Mouse (Mus musculus) hindbrain, embryonic 16.5 days (tissue): ENCODE data around the gene Fkbp5. TPM values are rescaled to one million over a fixed set of nuclear protein-coding genes. Genes with fewer than 3 reads are reported as not detected.
"Not testable (repeated sequence)": the region's sequence is repeated elsewhere in the genome, so short reads cannot be mapped to it uniquely, and the experiment has no call there.

Source experiments
- ATAC-seq: fragments of 200-750 bp; cut with Nextera tagmentation; 2 replicates; pipeline ENCODE4 v1.8.0; 2017; ENCODE audit warnings: moderate TSS enrichment, moderate library complexity
- H3K27ac ChIP-seq: fragments of 300-500 bp; sonication (generic); 2 replicates; pipeline ENCODE4 v1.5.1; 2014; ENCODE audit warnings: low read depth, mild to moderate bottlenecking, control low read depth, low read length, moderate library complexity
- H3K27me3 ChIP-seq: fragments of 300-500 bp; sonication (generic); replicated peaks from 2 replicates; pipeline ENCODE4 v1.6.1; 2014; ENCODE audit warnings: low read length; ENCODE audit not compliant: control insufficient read depth, insufficient read depth
- H3K36me3 ChIP-seq: fragments of 300-500 bp; sonication (generic); 2 replicates; pipeline ENCODE4 v1.6.1; 2014; ENCODE audit warnings: mild to moderate bottlenecking, low read length, moderate library complexity, mixed read lengths; ENCODE audit not compliant: control insufficient read depth, insufficient read depth
- H3K4me1 ChIP-seq: fragments of 300-500 bp; sonication (generic); 2 replicates; pipeline ENCODE4 v1.6.1; 2014; ENCODE audit warnings: low read depth, low read length; ENCODE audit not compliant: control insufficient read depth, insufficient read depth
- H3K4me2 ChIP-seq: fragments of 300-500 bp; sonication (generic); 2 replicates; pipeline ENCODE4 v1.6.1; 2014; ENCODE audit warnings: mild to moderate bottlenecking, low read length, control low read depth, moderate library complexity
- H3K4me3 ChIP-seq: fragments of 300-500 bp; sonication (generic); 2 replicates; pipeline ENCODE4 v1.5.1; 2014; ENCODE audit warnings: mild to moderate bottlenecking, low read length, control low read depth, moderate library complexity
- H3K9ac ChIP-seq: fragments of 300-500 bp; sonication (generic); 2 replicates; pipeline ENCODE4 v1.6.1; 2014; ENCODE audit warnings: low read depth, mild to moderate bottlenecking, control low read depth, low read length, moderate library complexity
- H3K9me3 ChIP-seq: fragments of 300-500 bp; sonication (generic); 2 replicates; pipeline ENCODE4 v1.6.1; 2014; ENCODE audit warnings: mild to moderate bottlenecking, low read length, moderate library complexity; ENCODE audit not compliant: control insufficient read depth
- WGBS: fragments of 180-500 bp; shearing (Covaris S2); extraction: QIAGEN DNeasy Blood & Tissue Kit; methylation state at CpG from one replicate; pipeline ENCODE4 v1.1.7; 2014; 5-methylcytosine and 5-hydroxymethylcytosine counted together
- polyA plus RNA-seq: library from polyadenylated mRNA; unstranded; fragments of >200 nt; fragmentation: Nextera tagmentation; extraction: Ambion mirVana; gene quantifications from 2 replicates; pipeline ENCODE4 v1.2.1, GENCODE M21; 2015

Gene Fkbp5
- polyA plus RNA-seq, 1 experiment from 2014 or later, result 26.7 TPM

- Histone ChIP-seq H3K27me3 (no peaks in the 10 kb centered on the region), H3K9ac (no peak overlapping the region), H3K4me2 (no peak overlapping the region), H3K4me3 (no peak overlapping the region), H3K9me3 (no peaks in the 10 kb centered on the region), H3K4me1 (no peaks in the 10 kb centered on the region), H3K27ac (no peak overlapping the region), H3K36me3 (no peaks in the 10 kb centered on the region; the same call in 1 of the 2 replicates)
- ATAC-seq, result no peak
- WGBS, result 76% methylated on average over 15 of the region's 15 CpGs
These were observed 88.7 kb downstream of the Fkbp5 start for GRCm38 (mm10) chr17:28428474-28429258.

GRCm38 (mm10) chr17:28427666-28428065 is 89.7 kb downstream of the Fkbp5 start:
- H3K9me3 ChIP-seq, result no peaks in the 10 kb centered on the region
- ATAC-seq, result no peak
- no peaks in the 10 kb centered on the region for H3K4me1 ChIP-seq
- WGBS, result 91% methylated on average over 6 of the region's 6 CpGs
- H3K9ac ChIP-seq, result no peak overlapping the region
- no peaks in the 10 kb centered on the region; the same call in 1 of the 2 replicates for H3K36me3 ChIP-seq
- no peaks in the 10 kb centered on the region for H3K27me3 ChIP-seq
- no peak overlapping the region for H3K4me3 ChIP-seq
- no peak overlapping the region for H3K27ac ChIP-seq
- H3K4me2 ChIP-seq, result no peak overlapping the region

- Histone ChIP-seq H3K27ac (no peak overlapping the region), H3K4me3 (no peak overlapping the region), H3K36me3 (no peaks in the 10 kb centered on the region; the same call in 1 of the 2 replicates), H3K4me2 (no peak overlapping the region), H3K4me1 (no peaks in the 10 kb centered on the region; the same call in 1 of the 2 replicates), H3K9ac (no peak overlapping the region), H3K9me3 (no peaks in the 10 kb centered on the region), H3K27me3 (no peaks in the 10 kb centered on the region)
- WGBS, result 70% methylated on average over 6 of the region's 6 CpGs
- ATAC-seq, result no peak
These were observed 93.0 kb downstream of the Fkbp5 start for GRCm38 (mm10) chr17:28424373-28424772.

GRCm38 (mm10) chr17:28421071-28421470 is 96.3 kb downstream of the Fkbp5 start:
- 89% methylated on average over 5 of the region's 5 CpGs for WGBS
- ATAC-seq, result no peak
- Histone ChIP-seq H3K9ac (no peak overlapping the region), H3K4me1 (no peaks in the 10 kb centered on the region; the same call in 1 of the 2 replicates), H3K27ac (no peak overlapping the region), H3K36me3 (no peaks in the 10 kb centered on the region), H3K4me3 (no peak overlapping the region), H3K4me2 (no peak overlapping the region), H3K27me3 (no peaks in the 10 kb centered on the region), H3K9me3 (no peaks in the 10 kb centered on the region)

- no peaks in the 10 kb centered on the region for H3K27me3 ChIP-seq
- no peaks in the 10 kb centered on the region; the same call in 1 of the 2 replicates for H3K36me3 ChIP-seq
- no peak overlapping the region for H3K9ac ChIP-seq
- no peak overlapping the region for H3K4me2 ChIP-seq
- ATAC-seq, result no peak
- H3K4me3 ChIP-seq, result no peak overlapping the region
- no peak overlapping the region for H3K27ac ChIP-seq
- 71% methylated on average over 12 of the region's 12 CpGs for WGBS
- no peaks in the 10 kb centered on the region; the same call in 1 of the 2 replicates for H3K4me1 ChIP-seq
- H3K9me3 ChIP-seq, result no peaks in the 10 kb centered on the region
These were observed 96.9 kb downstream of the Fkbp5 start for GRCm38 (mm10) chr17:28420229-28421051.

GRCm38 (mm10) chr17:28419636-28420035 is 97.7 kb downstream of the Fkbp5 start:
- Histone ChIP-seq H3K4me1 (no peaks in the 10 kb centered on the region; the same call in 1 of the 2 replicates), H3K4me3 (no peak overlapping the region), H3K27me3 (no peaks in the 10 kb centered on the region), H3K9ac (no peak overlapping the region), H3K9me3 (no peaks in the 10 kb centered on the region), H3K4me2 (no peak overlapping the region), H3K27ac (no peak overlapping the region), H3K36me3 (no peaks in the 10 kb centered on the region; the same call in 1 of the 2 replicates)
- WGBS, result 80% methylated on average over 6 of the region's 6 CpGs
- ATAC-seq, result no peak

GRCm38 (mm10) chr17:28418954-28419353 is 98.4 kb downstream of the Fkbp5 start:
- WGBS, result 90% methylated on average over 1 of the region's 1 CpGs
- H3K9me3 ChIP-seq, result no peaks in the 10 kb centered on the region
- H3K27ac ChIP-seq, result no peak overlapping the region

GRCm38 (mm10) chr17:28418481-28418880 is 98.8 kb downstream of the Fkbp5 start:
- not testable (repeated sequence) for H3K4me3 ChIP-seq, H3K4me2 ChIP-seq, H3K27me3 ChIP-seq, H3K36me3 ChIP-seq, H3K9me3 ChIP-seq, H3K4me1 ChIP-seq, H3K27ac ChIP-seq, H3K9ac ChIP-seq, ATAC-seq

More at GRCm38 (mm10) chr17:28418954-28419353, 98.4 kb downstream of the Fkbp5 start:
- H3K4me1 ChIP-seq, result no peaks in the 10 kb centered on the region; the same call in 1 of the 2 replicates
- no peak overlapping the region for H3K4me2 ChIP-seq
- H3K4me3 ChIP-seq, result no peak overlapping the region
- H3K36me3 ChIP-seq, result no peaks in the 10 kb centered on the region; the same call in 1 of the 2 replicates
- H3K27me3 ChIP-seq, result no peaks in the 10 kb centered on the region
- no peak for ATAC-seq
- no peak overlapping the region for H3K9ac ChIP-seq

GRCm38 (mm10) chr17:28417771-28418170 is 99.6 kb downstream of the Fkbp5 start:
- no peaks in the 10 kb centered on the region; the same call in 1 of the 2 replicates for H3K36me3 ChIP-seq
- no peaks in the 10 kb centered on the region for H3K9me3 ChIP-seq
- H3K9ac ChIP-seq, result no peak overlapping the region
- no peak overlapping the region for H3K4me2 ChIP-seq
- H3K27me3 ChIP-seq, result no peaks in the 10 kb centered on the region
- 86% methylated on average over 5 of the region's 5 CpGs for WGBS
- H3K4me3 ChIP-seq, result no peak overlapping the region
- no peaks in the 10 kb centered on the region; the same call in 1 of the 2 replicates for H3K4me1 ChIP-seq
- H3K27ac ChIP-seq, result no peak overlapping the region
- ATAC-seq, result no peak
